Mouse (Mus musculus): ENCODE data around the gene Nell2.

Gene Nell2

GRCm38 (mm10) chr15:95368185-95368584, 160.2 kb downstream of the Nell2 start:
- in situ Hi-C loops (cut with MboI; ENCODE audit: low sequenced_read_pairs), result no loop called here

DNA sequence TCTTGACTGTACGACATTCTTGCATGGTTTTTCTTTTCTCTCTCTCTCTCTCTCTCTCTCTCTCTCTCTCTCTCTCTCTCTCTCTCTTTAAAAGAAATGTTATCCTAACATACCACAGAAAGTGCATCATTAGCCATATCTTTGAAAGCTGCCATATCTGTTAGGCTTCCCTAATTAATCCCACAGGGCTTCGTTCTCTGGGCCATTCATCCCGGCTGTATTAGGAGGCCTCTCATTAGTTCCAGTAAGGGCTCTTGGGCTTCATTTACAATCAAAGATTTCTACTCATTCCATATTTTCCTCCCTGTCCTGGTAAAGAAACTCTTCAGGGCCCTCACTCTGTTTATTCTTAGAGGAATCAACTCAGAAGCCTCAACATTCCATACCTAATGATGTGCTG, 161.9 kb downstream of the Nell2 start:
- in situ Hi-C loops (cut with MboI; ENCODE audit: low sequenced_read_pairs), result no loop called here

DNA sequence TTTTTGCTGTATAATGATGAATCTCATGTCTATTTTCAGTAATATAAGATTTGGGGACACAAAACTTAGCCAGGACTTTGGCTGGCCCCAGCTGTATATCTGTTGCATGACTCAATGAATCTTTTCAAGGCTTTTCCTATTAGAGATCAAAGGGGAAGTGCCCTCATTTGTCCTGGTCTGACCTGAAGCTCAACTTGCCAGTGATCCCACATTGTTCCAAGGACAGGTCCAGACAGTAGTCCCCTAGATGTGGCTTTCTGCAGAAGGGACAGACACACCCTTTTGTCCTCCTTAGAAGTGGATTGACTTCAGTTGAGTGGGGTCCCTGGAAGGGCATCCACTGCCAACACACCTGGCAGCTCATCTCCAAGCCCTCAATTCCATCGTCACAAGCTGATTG, 173.6 kb downstream of the Nell2 start:
- in situ Hi-C loops (cut with MboI; ENCODE audit: low sequenced_read_pairs), result no loop called here

DNA sequence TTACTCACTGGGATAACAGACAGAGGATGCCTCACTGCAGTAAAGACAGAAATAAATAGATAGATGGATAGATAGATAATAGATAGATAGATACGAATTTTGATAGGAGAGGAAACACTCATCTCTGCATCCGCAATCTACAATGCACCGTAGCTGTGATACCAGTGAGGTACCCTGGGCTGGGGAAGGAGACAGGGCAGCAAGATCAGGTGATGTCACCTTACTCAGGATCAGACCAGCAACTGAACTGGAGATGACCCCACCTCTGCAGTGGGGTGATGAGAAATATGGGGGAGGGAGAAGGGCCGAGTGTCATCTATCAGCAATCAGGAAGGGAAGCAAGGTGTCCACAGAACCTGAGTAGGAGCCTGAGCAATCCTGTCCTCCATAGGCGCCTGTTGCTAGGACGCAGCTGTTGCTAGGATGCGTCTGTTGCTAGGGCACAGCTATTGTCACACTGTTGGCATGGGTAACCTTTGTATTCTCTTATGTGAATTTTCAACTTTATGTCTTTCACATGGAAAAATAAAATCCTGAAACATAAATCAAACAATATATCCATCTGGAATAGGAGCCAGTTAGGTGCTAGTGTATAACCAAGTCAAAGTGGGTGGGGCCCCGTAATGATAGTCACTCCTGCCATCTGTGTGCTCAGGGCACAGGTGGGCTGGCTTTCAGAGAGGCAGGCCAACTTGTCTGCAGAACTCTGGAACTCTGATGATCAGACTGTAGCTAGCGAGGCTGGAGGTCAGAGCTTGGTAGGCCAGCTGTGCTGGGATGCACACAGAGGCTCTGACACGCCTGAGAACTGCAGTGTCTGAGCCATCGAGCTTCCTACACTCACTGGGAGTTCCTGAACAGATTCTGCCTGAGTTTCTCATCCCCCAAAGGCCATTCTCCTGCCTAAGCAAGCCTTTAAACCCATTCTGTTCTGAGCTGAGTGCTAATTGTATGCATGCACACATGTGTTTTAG, 193.7 kb downstream of the Nell2 start:
- in situ Hi-C loops (cut with MboI; ENCODE audit: low sequenced_read_pairs), result no loop called here

DNA sequence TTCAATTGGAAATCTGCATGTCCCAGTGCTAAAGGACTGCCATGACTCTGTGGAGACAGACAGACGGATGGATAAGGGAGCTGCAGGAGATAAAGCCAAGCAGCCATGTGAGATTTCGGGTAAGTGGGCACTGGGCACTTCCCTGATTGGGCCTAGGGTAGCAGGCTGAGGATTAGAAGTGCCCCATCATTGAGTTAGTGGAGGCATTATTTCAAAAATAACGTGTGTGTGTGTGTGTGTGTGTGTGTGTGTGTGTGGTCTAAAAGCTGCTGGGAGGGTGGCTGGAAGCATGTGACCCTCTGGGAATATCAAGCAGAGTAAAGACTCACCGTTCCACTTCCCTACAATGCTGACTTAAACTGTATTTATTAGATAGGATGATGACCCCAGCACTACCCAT, 195.1 kb downstream of the Nell2 start:
- in situ Hi-C loops (cut with MboI; ENCODE audit: low sequenced_read_pairs), result no loop called here

GRCm38 (mm10) chr15:95330926-95331325, 197.4 kb downstream of the Nell2 start:
- in situ Hi-C loops (cut with MboI; ENCODE audit: low sequenced_read_pairs), result no loop called here

DNA sequence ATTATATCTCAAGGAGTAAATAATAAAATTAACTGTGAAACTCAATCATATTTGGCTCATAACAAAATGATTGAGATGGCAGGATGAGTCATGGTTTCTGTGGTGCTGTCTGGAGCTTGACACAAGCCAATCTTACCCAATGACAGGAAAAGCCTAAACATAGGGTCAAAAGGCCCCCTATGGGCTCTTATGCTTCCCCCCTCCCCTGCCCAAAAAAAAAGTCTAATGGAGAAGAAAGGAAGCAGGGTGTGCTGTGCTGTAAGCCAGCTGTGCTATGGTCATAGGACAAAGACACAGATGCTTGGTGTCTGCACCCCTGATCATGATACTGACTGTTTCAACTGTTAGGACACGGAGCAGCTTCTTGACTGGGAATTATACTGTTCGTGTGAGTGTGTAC, 205.6 kb downstream of the Nell2 start:
- in situ Hi-C loops (cut with MboI; ENCODE audit: low sequenced_read_pairs), result no loop called here

DNA sequence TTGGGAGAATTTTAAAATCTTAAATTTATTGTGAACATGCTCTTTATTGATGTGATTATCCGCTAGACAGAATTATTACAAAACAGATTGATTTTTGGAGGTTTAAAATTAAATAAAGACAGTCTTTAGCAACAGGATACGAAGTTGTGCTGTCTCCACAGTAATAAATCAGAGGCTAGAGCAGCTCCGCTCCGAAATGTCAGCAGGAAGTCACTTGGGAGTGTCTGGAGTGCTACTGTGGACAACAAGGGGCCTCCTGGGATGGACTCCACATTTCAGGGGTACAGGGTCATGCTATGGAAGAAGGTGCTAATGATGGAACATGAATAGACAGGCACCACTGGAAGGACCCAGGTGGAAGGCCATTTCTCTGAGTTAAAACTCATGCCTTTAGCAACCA, 211.7 kb downstream of the Nell2 start:
- in situ Hi-C loops (cut with MboI; ENCODE audit: low sequenced_read_pairs), result no loop called here

GRCm38 (mm10) chr15:95314808-95315145, 213.6 kb downstream of the Nell2 start:
- in situ Hi-C loops (cut with MboI; ENCODE audit: low sequenced_read_pairs), result no loop called here

GRCm38 (mm10) chr15:95314121-95314807, 214.1 kb downstream of the Nell2 start:
- in situ Hi-C loops (cut with MboI; ENCODE audit: low sequenced_read_pairs), result no loop called here

GRCm38 (mm10) chr15:95313286-95313685, 215.1 kb downstream of the Nell2 start:
- in situ Hi-C loops (cut with MboI; ENCODE audit: low sequenced_read_pairs), result no loop called here

DNA sequence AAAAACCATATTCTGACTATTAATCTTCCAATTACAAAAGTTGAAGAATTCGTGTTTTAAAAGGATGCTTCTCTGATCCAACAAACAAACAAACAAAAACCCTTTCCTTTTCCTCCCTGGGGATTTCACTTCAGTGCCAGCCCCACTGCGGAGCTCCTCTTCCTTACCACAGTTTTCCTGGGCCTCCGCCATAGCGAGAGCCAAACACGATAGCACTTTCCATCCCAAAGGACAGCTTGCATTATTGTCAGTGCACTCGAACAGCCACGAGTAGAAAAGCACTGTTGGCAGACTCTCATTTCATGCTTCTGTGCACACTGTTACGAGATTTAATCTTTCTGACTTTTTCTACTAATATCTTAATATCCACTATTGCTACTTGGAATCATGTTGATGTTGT, 224.3 kb downstream of the Nell2 start:
- in situ Hi-C loops (cut with MboI; ENCODE audit: low sequenced_read_pairs), result no loop called here

GRCm38 (mm10) chr15:95296561-95296960, 231.8 kb downstream of the Nell2 start:
- in situ Hi-C loops (cut with MboI; ENCODE audit: low sequenced_read_pairs), result no loop called here

DNA sequence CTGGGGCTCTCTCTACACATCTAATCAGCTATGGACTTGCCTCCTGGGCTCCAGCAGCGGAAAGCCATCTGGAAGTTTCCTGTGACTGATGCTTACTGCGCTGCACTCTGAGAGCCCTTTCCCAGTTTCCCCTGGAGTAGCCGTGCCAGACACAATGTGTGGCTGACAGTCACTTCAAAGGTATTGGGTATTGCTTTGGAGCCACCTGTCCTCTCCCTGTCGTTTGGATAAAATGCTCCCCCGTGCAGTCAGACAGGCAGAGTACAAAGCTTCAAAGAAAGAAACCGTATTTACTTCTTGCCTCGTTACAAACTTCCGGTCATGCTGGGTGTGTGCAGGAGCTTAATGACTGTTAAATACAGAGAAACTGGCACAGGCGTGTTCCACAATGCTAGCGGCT, 239.3 kb downstream of the Nell2 start:
- in situ Hi-C loops (cut with MboI; ENCODE audit: low sequenced_read_pairs), result no loop called here

- in situ Hi-C loops (cut with MboI; ENCODE audit: low sequenced_read_pairs), result no loop called here
Observed at GRCm38 (mm10) chr15:95285199-95285598, 243.2 kb downstream of the Nell2 start.

- in situ Hi-C loops (cut with MboI; ENCODE audit: low sequenced_read_pairs), result no loop called here
Observed at GRCm38 (mm10) chr15:95280986-95281385, 247.4 kb downstream of the Nell2 start.

DNA sequence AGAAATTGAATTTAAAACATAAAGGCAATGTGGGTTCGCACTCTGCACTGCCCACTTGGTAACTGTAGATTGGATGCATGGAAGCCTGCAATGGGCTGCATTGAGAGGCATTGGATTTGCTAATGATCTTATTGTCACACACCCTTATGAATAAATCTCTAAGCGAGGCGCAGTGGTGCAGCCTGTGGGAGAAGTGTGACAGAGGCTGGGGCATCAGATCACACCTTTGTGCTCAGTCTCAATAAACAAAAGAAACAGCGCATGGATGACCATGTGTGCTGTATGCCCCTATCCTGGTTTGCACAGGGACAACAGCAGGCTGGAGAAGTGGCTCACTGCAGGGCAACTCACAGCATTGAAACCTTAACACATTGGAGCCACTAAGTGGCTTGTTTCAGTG, 250.4 kb downstream of the Nell2 start:
- in situ Hi-C loops (cut with MboI; ENCODE audit: low sequenced_read_pairs), result no loop called here

DNA sequence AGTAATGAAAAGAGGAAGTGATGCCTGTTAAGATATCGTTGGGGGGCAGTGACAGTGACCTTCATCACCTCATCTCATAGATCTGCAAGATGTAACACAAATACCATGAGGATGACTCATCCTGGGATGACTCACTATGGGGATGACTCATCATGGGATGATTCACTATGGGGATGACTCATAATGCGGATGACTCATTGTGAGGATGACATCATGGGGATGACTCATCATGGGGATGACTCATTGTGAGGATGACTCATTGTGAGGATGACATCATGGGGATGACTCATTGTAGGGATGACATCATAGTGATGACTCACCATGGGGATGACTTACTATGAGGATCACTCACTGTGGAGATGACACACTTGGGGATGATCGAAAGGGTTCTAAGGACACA, 251.8 kb downstream of the Nell2 start:
- in situ Hi-C loops (cut with MboI; ENCODE audit: low sequenced_read_pairs), result no loop called here

- in situ Hi-C loops (cut with MboI; ENCODE audit: low sequenced_read_pairs), result no loop called here
Observed at GRCm38 (mm10) chr15:95275553-95275952, 252.8 kb downstream of the Nell2 start.

DNA sequence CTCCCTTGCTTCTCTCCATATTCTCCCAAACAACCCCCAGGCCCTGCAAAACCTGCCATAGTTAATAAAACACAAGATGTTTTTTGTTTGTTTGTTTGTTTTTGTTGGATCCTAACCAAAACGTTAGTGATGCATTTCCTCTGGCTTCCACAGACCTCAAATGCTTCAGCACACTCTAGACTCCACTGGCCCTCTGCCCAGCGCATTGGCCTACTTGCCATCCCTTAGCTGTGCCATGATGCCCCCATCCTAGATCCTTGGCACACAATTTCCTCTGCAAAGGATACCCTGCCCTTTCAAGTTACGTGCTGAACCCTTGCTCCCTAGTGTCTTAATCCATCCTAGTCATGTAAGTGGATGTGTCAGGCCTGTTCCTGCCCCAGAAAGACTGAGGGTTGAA, 255.1 kb downstream of the Nell2 start:
- in situ Hi-C loops (cut with MboI; ENCODE audit: low sequenced_read_pairs), result no loop called here

DNA sequence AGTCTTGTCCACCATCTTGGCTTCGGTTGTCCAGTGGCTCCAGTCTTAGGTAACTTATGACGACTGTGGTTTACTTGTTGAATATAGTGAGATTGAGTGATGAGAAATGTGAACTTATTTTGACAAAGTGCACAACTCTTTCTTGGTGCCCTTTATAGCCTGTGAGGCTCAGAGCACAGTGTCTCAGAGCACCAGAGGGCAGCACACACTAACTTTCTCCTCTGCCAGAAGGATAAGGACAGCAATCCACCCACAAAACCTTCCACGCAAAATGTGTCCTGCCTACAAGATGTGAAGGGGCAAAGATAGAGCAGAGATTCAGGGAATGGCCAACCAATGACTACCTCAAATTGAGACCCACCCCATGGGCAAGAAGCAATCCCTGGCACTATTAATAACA, 256.2 kb downstream of the Nell2 start:
- in situ Hi-C loops (cut with MboI; ENCODE audit: low sequenced_read_pairs), result no loop called here
